Mouse (Mus musculus) kidney, postnatal 0 days (tissue): ENCODE measurements around the gene Mb21d2. TPM values are rescaled to one million over a fixed set of nuclear protein-coding genes. Genes with fewer than 3 reads are reported as not detected.

Experiments
- ATAC-seq: fragments of 200-750 bp; cut with Nextera tagmentation; replicated peaks from 2 replicates; pipeline ENCODE4 v1.8.0; 2017; ENCODE audit warnings: low read depth, moderate number of reproducible peaks, moderate TSS enrichment, moderate library complexity; ENCODE audit not compliant: low FRiP score
- DNase-seq: peaks from one replicate; pipeline ENCODE4 v3.0.0-alpha.2; 2016; ENCODE audit warnings: low spot score
- H3K27ac ChIP-seq: fragments of 300-500 bp; sonication (generic); 2 replicates; pipeline ENCODE4 v1.5.1; 2014; ENCODE audit warnings: mild to moderate bottlenecking
- H3K27me3 ChIP-seq: fragments of 300-500 bp; sonication (generic); 2 replicates; pipeline ENCODE4 v1.6.1; 2014; ENCODE audit warnings: low read length, mixed read lengths; ENCODE audit not compliant: insufficient read depth
- H3K36me3 ChIP-seq: fragments of 300-500 bp; sonication (generic); 2 replicates; pipeline ENCODE4 v1.6.1; 2014; ENCODE audit warnings: low read length, mixed read lengths; ENCODE audit not compliant: insufficient read depth
- H3K4me1 ChIP-seq: fragments of 300-500 bp; sonication (generic); replicated peaks from 2 replicates; pipeline ENCODE4 v1.6.1; 2014; ENCODE audit warnings: antibody characterized with exemption, low read length, mixed read lengths; ENCODE audit not compliant: insufficient read depth
- H3K4me2 ChIP-seq: fragments of 300-500 bp; sonication (generic); 2 replicates; pipeline ENCODE4 v1.6.1; 2014; ENCODE audit warnings: mild to moderate bottlenecking, low read length, moderate library complexity, mixed read lengths
- H3K4me3 ChIP-seq: fragments of 300-500 bp; sonication (generic); replicated peaks from 2 replicates; pipeline ENCODE4 v1.5.1; 2014; ENCODE audit warnings: low read depth, low read length
- H3K9ac ChIP-seq: fragments of 300-500 bp; sonication (generic); 2 replicates; pipeline ENCODE4 v1.6.1; 2014; ENCODE audit warnings: low read depth, low read length
- H3K9me3 ChIP-seq: fragments of 300-500 bp; sonication (generic); replicated peaks from 2 replicates; pipeline ENCODE4 v1.6.1; 2016; ENCODE audit warnings: low read length, inconsistent platforms, mixed read lengths
- CTCF ChIP-seq: IDR thresholded peaks from 2 replicates; pipeline ENCODE4 v1.5.1; 2016; ENCODE audit warnings: antibody characterized with exemption, low read depth, mild to moderate bottlenecking, moderate library complexity
- WGBS: fragments of 180-500 bp; shearing (Covaris S2); extraction: QIAGEN DNeasy Blood & Tissue Kit; methylation state at CpG from one replicate; pipeline ENCODE4 v1.1.7; 2014; 5-methylcytosine and 5-hydroxymethylcytosine counted together
- polyA plus RNA-seq: library from polyadenylated mRNA; unstranded; fragments of >200 nt; fragmentation: Nextera tagmentation; extraction: Ambion mirVana; gene quantifications from 2 replicates; pipeline ENCODE4 v1.2.1, GENCODE M21; 2015

The Mb21d2 gene
- polyA plus RNA-seq, 1 experiment from 2014 or later: 6.9 TPM

DNA sequence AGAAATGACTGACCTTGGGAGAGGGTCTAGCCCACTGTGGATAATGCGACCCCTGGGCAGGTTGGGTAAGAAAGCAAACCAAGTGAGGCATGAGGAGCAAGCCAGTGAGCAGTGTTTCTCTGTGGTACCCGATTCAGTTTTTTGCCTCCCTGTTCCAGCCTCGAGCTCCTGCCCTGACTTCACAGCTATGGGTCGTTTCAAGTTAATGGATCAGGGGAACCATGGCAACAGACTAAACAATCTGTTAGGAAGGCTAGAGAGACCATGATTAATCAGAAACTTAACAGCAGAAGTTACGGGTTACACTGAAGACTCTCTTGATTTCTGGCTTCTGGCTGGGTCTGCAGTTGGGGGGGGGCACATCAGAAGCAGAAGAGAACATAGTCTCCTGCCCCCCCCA is 36.2 kb downstream of the Mb21d2 start:
- no peak for TF ChIP-seq CTCF
- DNase-seq: no peak
- Histone ChIP-seq H3K4me1 (0 out of 2 replicates have a peak, but pooled peaks cover 2% of the 10 kb centered on the region), H3K4me3 (no peak overlapping the region), H3K9ac (no peak overlapping the region), H3K4me2 (no peak overlapping the region), H3K27ac (no peak overlapping the region), H3K36me3 (no peaks in the 10 kb centered on the region), H3K9me3 (no peaks in the 10 kb centered on the region), H3K27me3 (no peaks in the 10 kb centered on the region)
- no peak for ATAC-seq
- 33% methylated on average over 5 of the region's 5 CpGs for WGBS

DNA sequence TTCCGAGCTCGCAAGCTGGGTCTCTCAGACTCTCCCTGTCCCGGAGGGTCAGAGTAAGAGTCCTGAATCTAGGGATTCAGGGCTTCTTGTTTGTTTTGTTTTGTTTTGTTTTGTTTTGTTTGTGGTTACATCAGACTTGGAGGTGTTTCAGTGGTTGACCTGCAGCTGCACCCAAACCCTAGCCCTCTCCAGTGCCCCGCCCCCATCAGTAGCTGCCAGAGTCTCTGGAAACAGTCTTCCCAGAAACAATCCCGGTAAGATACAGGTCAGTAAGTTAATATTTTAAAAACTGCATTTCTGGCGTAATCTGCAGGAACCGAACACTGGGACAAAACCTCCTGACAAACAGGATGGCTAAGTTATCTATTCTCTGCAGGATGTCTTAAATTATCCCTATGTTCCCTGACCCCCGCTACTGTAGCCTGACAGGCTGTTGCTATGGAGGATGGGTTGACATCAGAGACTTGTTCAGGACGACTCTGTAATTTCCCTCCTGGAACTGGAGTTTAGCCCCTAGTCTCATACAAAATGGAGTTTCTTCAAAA is 43.2 kb downstream of the Mb21d2 start:
- Histone ChIP-seq H3K36me3 (no peaks in the 10 kb centered on the region), H3K9me3 (no peaks in the 10 kb centered on the region), H3K4me3 (no peak overlapping the region), H3K9ac (no peak overlapping the region), H3K27ac (0 out of 2 replicates have a peak overlapping the region, but pooled peaks have one; percentile 42), H3K27me3 (no peaks in the 10 kb centered on the region), H3K4me2 (no peak overlapping the region), H3K4me1 (peaks cover 8% of the 10 kb centered on the region)
- DNase-seq: peak; percentile 59
- ATAC-seq: no peak
- TF ChIP-seq CTCF: no peak
- 53% methylated on average over 9 of the region's 9 CpGs for WGBS

DNA sequence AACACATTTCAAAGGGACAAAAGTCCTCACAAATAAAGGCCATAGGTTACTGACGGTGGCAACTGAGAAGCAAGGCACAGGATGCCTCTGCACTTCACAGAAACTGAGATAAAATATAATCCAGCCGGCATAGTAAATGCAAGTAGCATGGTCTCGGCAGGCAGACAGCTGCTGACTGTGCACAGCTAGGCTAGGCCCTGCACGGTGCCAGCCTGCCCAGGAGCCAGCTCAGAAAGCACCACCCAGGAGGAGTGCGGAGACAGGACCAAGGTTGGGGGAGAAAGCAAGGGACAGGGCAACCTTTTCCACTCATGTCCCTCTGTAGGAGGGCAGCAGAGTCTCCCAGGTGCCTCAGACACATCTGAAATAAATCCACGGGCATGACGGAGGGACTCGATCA is 44.0 kb downstream of the Mb21d2 start:
- Histone ChIP-seq H3K9me3 (no peaks in the 10 kb centered on the region), H3K27me3 (no peaks in the 10 kb centered on the region), H3K4me3 (no peak overlapping the region), H3K4me2 (no peak overlapping the region), H3K36me3 (no peaks in the 10 kb centered on the region), H3K27ac (no peak overlapping the region), H3K4me1 (peaks cover 15% of the 10 kb centered on the region), H3K9ac (no peak overlapping the region)
- ATAC-seq (no peak), DNase-seq (no peak)
- 82% methylated on average over 8 of the region's 8 CpGs for WGBS
- no peak for TF ChIP-seq CTCF

DNA sequence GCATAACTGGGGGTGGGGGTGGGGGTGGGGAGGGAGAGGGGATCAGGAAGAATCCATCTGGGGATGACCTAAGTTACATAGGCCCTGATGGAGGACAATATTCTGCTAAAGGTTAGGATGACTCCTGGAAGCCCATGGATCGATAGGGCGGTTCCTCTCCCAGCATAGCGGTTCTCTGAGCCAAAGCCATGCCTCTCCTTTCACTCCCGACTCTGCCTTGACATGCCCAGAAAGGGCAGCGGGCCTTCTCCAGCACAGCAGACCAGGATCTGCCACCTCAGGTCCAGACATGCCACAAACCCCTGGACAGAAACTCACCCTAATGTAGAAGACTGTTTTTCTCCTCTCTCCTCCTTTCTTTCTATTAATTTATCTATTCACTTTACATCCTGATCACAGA is 44.8 kb downstream of the Mb21d2 start:
- no peak for TF ChIP-seq CTCF
- WGBS: 85% methylated on average over 5 of the region's 5 CpGs
- peaks cover 15% of the 10 kb centered on the region for H3K4me1 ChIP-seq

DNA sequence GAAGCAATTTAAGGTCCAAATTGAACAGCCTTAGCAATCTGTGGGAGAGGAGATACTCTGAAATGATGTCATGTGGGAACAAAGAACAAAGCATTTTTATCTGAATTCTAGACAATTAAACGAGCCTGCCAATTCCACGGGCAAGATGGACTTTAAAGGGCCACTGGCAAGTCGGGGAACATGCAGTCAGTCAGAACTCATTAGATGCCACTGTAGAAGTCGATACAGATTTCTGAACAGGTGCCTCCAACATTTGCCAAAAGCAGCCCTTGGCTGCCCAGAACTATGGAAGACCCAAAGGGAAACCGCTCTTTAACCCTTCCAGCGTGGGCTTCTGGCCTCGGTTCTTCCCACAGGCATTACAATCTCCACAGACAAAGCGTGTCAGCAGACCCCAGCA is 45.8 kb downstream of the Mb21d2 start:
- no peak for DNase-seq
- Histone ChIP-seq H3K9ac (no peak overlapping the region), H3K4me3 (no peak overlapping the region), H3K27me3 (no peaks in the 10 kb centered on the region), H3K4me1 (peaks cover 15% of the 10 kb centered on the region), H3K36me3 (no peaks in the 10 kb centered on the region), H3K27ac (no peak overlapping the region), H3K9me3 (no peaks in the 10 kb centered on the region), H3K4me2 (no peak overlapping the region)
- no peak for TF ChIP-seq CTCF
- WGBS: 62% methylated on average over 8 of the region's 8 CpGs
- no peak for ATAC-seq

More for the DNA sequence above, 44.8 kb downstream of the Mb21d2 start:
- Histone ChIP-seq H3K9me3 (no peaks in the 10 kb centered on the region), H3K4me2 (no peak overlapping the region), H3K4me3 (no peak overlapping the region), H3K27me3 (no peaks in the 10 kb centered on the region), H3K9ac (no peak overlapping the region), H3K36me3 (no peaks in the 10 kb centered on the region), H3K27ac (no peak overlapping the region)
- ATAC-seq (no peak), DNase-seq (no peak)

DNA sequence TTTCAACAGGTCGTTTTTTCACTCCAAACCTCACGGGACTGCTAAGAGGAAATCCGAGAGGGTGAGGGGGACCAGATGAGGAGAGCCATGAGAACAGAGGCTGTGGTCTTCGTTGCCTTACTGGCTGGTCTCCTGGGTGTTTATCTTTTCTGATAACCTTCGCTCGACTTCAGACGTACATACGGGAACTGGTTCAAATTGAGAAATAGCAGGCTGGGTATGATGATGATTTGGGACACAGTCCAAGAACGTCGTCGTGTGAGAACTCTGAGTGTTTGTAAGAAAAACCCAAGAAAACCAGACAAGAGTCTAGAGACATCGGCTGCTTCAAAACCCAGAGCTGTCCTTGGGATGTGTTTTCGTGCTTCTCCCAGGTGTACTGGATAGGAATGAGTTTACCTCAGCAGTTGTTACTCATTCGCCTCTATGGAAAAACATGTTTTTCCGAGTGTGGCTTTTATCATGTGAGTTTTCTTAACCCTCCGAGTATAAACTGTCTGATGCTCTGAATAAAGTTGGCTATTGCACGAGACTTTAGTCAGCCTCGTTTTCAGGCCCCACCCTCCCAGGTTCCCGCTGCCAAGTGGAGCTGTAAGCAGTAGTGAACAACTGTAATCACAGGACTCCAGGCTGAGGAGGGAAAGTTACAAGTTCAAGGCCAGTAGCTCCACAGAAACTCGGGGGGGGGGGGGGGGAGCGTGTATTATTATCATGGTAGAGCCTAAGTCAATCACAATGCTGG is 46.6 kb downstream of the Mb21d2 start:
- WGBS: 56% methylated on average over 21 of the region's 21 CpGs
- no peak overlapping the region for H3K4me3 ChIP-seq
- no peaks in the 10 kb centered on the region for H3K9me3 ChIP-seq
- no peak for TF ChIP-seq CTCF
- H3K4me1 ChIP-seq: peaks cover 15% of the 10 kb centered on the region
- H3K4me2 ChIP-seq: no peak overlapping the region
- no peak overlapping the region for H3K9ac ChIP-seq
- H3K36me3 ChIP-seq: no peaks in the 10 kb centered on the region
- H3K27me3 ChIP-seq: no peaks in the 10 kb centered on the region
- DNase-seq: no peak
- ATAC-seq: no peak
- no peak overlapping the region for H3K27ac ChIP-seq
